Mouse (Mus musculus): ENCODE results near the gene Kdm6b. TPM values are rescaled to one million over a fixed set of nuclear protein-coding genes. Genes with fewer than 3 reads are reported as not detected.

Gene Kdm6b
- polyA plus RNA-seq, 1 experiment from 2014 or later, result 42.0 TPM

DNA sequence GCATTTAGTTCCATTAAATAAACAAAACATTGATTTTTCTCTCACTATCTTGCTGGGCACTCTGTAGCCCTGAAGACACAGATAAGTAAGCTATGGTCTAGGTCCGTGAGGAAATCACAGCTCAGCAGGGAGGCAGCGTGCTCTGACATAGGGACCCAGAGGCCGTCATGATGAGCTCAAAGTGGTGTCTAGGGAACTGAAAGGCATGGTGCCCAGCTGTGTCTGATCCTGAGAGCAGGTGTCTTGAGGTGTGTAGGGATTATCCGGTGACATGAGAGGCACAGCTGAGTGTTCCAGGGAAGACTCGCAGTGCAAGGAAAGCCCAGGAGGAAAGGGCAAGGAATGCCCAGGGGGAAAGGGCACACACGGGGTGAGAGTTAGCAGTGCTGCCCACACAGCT, 19.7 kb upstream of the Kdm6b start:
- ATAC-seq (ENCODE audit: insufficient read depth, low FRiP score, low TSS enrichment) (no peak), DNase-seq (ENCODE audit: low spot score) (no peak)
- Histone ChIP-seq H3K9me3 (ENCODE audit: control insufficient read depth, low read length) (no peaks in the 10 kb centered on the region), H3K27ac (ENCODE audit: low read depth, low read length) (no peak overlapping the region), H3K4me2 (ENCODE audit: low read depth) (no peak overlapping the region), H3K36me3 (ENCODE audit: control insufficient read depth, insufficient read depth, low read length) (no peaks in the 10 kb centered on the region), H3K27me3 (ENCODE audit: control insufficient read depth, insufficient read depth, low read length) (no peaks in the 10 kb centered on the region), H3K4me1 (ENCODE audit: control insufficient read depth, insufficient read depth, low read length) (no peaks in the 10 kb centered on the region), H3K9ac (ENCODE audit: low read length) (no peak overlapping the region), H3K4me3 (ENCODE audit: low read depth, low read length) (no peak overlapping the region)
- 67% methylated on average over 6 of the region's 6 CpGs for WGBS

DNA sequence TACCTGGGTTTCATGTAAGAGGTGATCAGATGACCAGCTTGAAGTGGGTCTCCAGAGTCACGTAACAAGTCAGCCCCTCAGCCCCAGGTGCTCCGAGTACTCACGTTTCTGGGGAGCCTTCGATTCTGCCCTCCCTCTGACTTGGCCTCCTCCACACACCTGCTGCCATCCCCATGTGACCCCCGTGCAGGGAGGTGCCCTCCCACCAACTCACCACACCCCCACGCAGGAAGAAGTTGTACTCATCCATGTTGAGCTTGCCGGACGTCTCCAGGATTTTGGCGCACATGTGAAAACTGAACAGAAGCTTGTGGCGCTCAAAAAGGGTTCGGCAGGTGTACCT, 19.1 kb upstream of the Kdm6b start:
- no peaks in the 10 kb centered on the region for H3K27me3 ChIP-seq (ENCODE audit: control insufficient read depth, insufficient read depth, low read length)
- no peak overlapping the region for H3K4me2 ChIP-seq (ENCODE audit: low read depth)
- no peaks in the 10 kb centered on the region for H3K4me1 ChIP-seq (ENCODE audit: control insufficient read depth, insufficient read depth, low read length)
- no peak overlapping the region for H3K9ac ChIP-seq (ENCODE audit: low read length)
- ATAC-seq (ENCODE audit: insufficient read depth, low FRiP score, low TSS enrichment) (no peak), DNase-seq (ENCODE audit: low spot score) (no peak)
- no peak overlapping the region for H3K4me3 ChIP-seq (ENCODE audit: low read depth, low read length)
- no peaks in the 10 kb centered on the region for H3K36me3 ChIP-seq (ENCODE audit: control insufficient read depth, insufficient read depth, low read length)
- no peaks in the 10 kb centered on the region for H3K9me3 ChIP-seq (ENCODE audit: control insufficient read depth, low read length)
- H3K27ac ChIP-seq (ENCODE audit: low read depth, low read length), result no peak overlapping the region
- 77% methylated on average over 11 of the region's 11 CpGs for WGBS

DNA sequence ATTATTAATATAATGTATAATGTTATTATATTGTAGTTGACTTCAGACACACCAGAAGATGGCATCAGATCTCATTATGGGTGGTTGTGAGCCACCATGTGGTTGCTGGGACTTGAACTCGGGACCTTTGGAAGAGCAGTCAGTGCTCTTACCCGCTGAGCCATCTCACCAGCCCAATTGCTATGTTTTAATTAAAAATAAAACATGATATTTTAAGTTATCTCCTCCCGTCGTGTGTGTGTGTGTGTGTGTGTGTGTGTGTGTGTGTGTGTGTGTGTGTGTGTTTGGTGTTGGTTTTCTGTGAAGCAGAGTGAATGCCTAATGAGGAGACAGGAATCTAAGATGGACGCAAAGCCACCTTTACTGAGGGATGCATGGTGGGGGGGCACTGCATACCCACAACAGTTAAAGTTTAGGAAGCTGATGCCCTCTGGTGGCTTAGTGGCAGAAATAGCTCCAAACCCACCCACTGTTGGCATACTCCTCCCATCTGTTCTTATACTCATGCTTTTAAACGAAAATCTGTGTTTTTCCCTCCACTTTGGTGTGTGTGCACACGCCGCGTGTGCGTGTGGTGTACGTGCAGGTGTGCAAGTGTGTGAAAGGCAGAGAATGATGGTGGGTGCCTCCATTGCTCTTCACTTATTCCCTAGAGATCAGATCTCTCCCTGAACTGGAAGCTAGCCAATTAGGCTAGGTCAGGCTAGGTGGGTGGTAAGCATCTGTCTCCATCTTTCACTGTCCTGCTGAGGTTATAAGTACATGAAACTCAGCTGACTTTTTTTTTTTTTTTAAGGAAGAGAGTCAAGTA, 18.6 kb upstream of the Kdm6b start:
- ATAC-seq (ENCODE audit: insufficient read depth, low FRiP score, low TSS enrichment), result no peak
- peak; percentile 80 for DNase-seq (ENCODE audit: low spot score)

DNA sequence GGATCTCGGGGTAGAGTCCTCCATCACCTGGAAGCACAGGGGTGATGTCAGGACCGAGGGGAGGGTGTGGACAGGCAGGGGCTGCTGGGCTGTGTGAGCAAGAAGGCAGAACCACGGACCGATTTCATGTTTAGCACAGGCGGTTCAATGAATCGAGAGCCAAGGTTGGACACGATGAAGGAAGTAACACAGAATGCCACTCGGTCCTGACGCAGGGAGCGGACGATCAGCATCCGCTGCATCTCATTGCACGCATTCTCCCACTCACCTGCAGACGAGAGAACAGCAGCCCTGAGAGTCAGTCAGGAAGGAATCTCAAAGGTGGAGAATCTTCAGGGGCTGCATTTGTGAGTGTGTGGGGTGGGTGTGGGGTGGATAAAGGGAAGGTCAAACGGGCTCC, 17.2 kb upstream of the Kdm6b start:
- Histone ChIP-seq H3K4me3 (ENCODE audit: low read depth, low read length) (no peak overlapping the region), H3K9ac (ENCODE audit: low read length) (no peak overlapping the region), H3K27ac (ENCODE audit: low read depth, low read length) (no peak overlapping the region), H3K4me2 (ENCODE audit: low read depth) (no peak overlapping the region), H3K4me1 (ENCODE audit: control insufficient read depth, insufficient read depth, low read length) (no peaks in the 10 kb centered on the region), H3K36me3 (ENCODE audit: control insufficient read depth, insufficient read depth, low read length) (no peaks in the 10 kb centered on the region), H3K27me3 (ENCODE audit: control insufficient read depth, insufficient read depth, low read length) (no peaks in the 10 kb centered on the region), H3K9me3 (ENCODE audit: control insufficient read depth, low read length) (no peaks in the 10 kb centered on the region)
- 90% methylated on average over 15 of the region's 15 CpGs for WGBS
- DNase-seq (ENCODE audit: low spot score), result no peak
- no peak for ATAC-seq (ENCODE audit: insufficient read depth, low FRiP score, low TSS enrichment)

More for the DNA sequence above, 18.6 kb upstream of the Kdm6b start:
- WGBS, result 38% methylated on average over 11 of the region's 11 CpGs
- Histone ChIP-seq H3K9ac (ENCODE audit: low read length) (no peak overlapping the region), H3K9me3 (ENCODE audit: control insufficient read depth, low read length) (no peaks in the 10 kb centered on the region), H3K36me3 (ENCODE audit: control insufficient read depth, insufficient read depth, low read length) (no peaks in the 10 kb centered on the region), H3K4me3 (ENCODE audit: low read depth, low read length) (no peak overlapping the region), H3K4me2 (ENCODE audit: low read depth) (no peak overlapping the region), H3K27me3 (ENCODE audit: control insufficient read depth, insufficient read depth, low read length) (no peaks in the 10 kb centered on the region), H3K27ac (ENCODE audit: low read depth, low read length) (no peak overlapping the region), H3K4me1 (ENCODE audit: control insufficient read depth, insufficient read depth, low read length) (no peaks in the 10 kb centered on the region)

DNA sequence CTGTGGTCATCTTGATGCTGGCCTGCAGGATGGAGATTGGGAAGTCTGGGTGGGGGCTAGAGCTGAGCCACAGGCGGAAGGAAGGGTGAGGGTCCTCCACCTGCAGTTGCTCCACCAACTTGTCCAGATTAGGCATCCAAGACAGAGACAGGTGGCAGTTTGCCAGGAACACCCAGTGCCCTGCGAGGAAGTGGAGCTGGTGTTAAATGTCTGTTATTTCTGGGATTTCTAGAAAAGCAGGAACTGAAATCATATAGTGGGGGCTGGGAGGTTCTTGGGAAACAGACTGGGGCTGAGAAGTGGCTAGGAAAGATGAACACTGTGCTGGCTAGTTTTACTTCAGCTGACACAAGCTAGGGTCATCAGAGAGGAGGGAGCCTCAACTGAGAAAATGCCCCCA, 15.8 kb upstream of the Kdm6b start:
- H3K4me3 ChIP-seq (ENCODE audit: low read depth, low read length), result no peak overlapping the region
- H3K27me3 ChIP-seq (ENCODE audit: control insufficient read depth, insufficient read depth, low read length), result no peaks in the 10 kb centered on the region
- no peak overlapping the region for H3K4me2 ChIP-seq (ENCODE audit: low read depth)
- no peak overlapping the region for H3K27ac ChIP-seq (ENCODE audit: low read depth, low read length)
- H3K9me3 ChIP-seq (ENCODE audit: control insufficient read depth, low read length), result no peaks in the 10 kb centered on the region
- WGBS, result 77% methylated on average over 2 of the region's 2 CpGs
- no peaks in the 10 kb centered on the region for H3K36me3 ChIP-seq (ENCODE audit: control insufficient read depth, insufficient read depth, low read length)
- no peak overlapping the region for H3K9ac ChIP-seq (ENCODE audit: low read length)
- ATAC-seq (ENCODE audit: insufficient read depth, low FRiP score, low TSS enrichment) (no peak), DNase-seq (ENCODE audit: low spot score) (no peak)
- no peaks in the 10 kb centered on the region for H3K4me1 ChIP-seq (ENCODE audit: control insufficient read depth, insufficient read depth, low read length)

DNA sequence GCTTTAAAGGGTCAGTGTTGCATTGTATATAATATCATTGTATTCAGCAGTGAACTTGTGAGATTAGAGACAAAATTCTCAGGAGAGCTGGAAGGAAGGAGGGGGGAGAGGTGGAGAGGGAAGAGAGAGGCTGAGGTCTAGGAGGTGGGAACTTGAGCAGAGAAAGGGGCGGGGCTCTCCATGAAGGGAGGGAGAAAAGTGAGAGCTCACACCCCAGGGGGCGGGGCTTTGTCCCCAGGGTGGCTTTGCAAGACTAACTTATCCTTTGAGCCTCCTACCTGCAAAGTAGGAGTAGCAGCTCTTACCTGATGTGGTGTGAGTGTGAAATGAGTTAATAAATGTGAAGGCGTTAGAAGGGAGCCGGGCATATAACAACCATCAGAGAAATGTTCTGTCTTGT, 15.3 kb upstream of the Kdm6b start:
- Histone ChIP-seq H3K27me3 (ENCODE audit: control insufficient read depth, insufficient read depth, low read length) (no peaks in the 10 kb centered on the region), H3K9me3 (ENCODE audit: control insufficient read depth, low read length) (no peaks in the 10 kb centered on the region), H3K9ac (ENCODE audit: low read length) (no peak overlapping the region), H3K27ac (ENCODE audit: low read depth, low read length) (no peak overlapping the region), H3K4me2 (ENCODE audit: low read depth) (no peak overlapping the region), H3K36me3 (ENCODE audit: control insufficient read depth, insufficient read depth, low read length) (no peaks in the 10 kb centered on the region), H3K4me3 (ENCODE audit: low read depth, low read length) (no peak overlapping the region), H3K4me1 (ENCODE audit: control insufficient read depth, insufficient read depth, low read length) (no peaks in the 10 kb centered on the region)
- whole genome bisulfite sequencing, result 26% methylated on average over 4 of the region's 4 CpGs
- no peak for ATAC-seq (ENCODE audit: insufficient read depth, low FRiP score, low TSS enrichment)
- DNase-seq (ENCODE audit: low spot score), result no peak

DNA sequence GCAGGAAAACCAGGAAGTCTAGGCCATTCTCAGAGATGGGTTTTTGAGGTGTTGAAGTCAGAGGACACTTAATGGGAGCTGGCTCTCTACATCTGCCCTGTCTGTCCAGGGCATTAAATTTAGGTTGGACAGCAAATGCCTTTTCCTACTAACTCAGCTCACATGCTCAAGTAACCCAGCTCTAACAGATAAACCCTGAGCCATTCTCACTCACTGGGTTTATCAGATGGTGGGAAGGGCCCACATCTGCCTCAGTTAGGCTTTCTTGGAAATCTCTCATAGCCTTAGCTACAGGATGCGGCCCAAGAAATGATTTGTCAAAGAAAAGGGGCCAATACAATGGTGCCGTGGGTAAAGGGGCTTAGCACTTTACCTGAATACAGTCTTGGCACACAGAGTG, 12.8 kb upstream of the Kdm6b start:
- H3K27ac ChIP-seq (ENCODE audit: low read depth, low read length), result no peak overlapping the region
- H3K9ac ChIP-seq (ENCODE audit: low read length), result no peak overlapping the region
- no peak for ATAC-seq (ENCODE audit: insufficient read depth, low FRiP score, low TSS enrichment)
- DNase-seq (ENCODE audit: low spot score), result no peak
- no peak overlapping the region for H3K4me3 ChIP-seq (ENCODE audit: low read depth, low read length)
- H3K27me3 ChIP-seq (ENCODE audit: control insufficient read depth, insufficient read depth, low read length), result peaks cover 8% of the 10 kb centered on the region
- 79% methylated on average over 2 of the region's 2 CpGs for WGBS
- no peaks in the 10 kb centered on the region for H3K36me3 ChIP-seq (ENCODE audit: control insufficient read depth, insufficient read depth, low read length)
- no peaks in the 10 kb centered on the region for H3K9me3 ChIP-seq (ENCODE audit: control insufficient read depth, low read length)
- H3K4me1 ChIP-seq (ENCODE audit: control insufficient read depth, insufficient read depth, low read length), result no peaks in the 10 kb centered on the region
- no peak overlapping the region for H3K4me2 ChIP-seq (ENCODE audit: low read depth)

DNA sequence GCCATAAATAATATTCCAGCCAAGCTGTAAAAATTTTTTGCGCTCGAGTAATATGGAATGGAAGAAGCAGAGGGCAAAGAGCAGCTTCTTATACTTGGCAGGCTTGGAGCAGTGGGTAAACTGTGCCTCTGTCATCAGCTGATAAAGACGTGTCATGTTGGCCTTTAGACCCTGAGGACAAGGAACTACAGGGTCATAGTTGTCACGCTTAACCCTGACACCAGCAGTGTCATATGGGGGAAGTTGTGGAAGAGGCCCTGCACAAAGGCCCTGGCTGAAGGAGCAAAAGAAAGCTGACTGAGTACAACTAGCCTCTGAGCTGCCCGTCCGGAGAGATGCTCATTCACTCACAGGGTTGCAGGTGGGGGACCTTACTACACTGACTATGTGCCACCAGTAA, 10.4 kb upstream of the Kdm6b start:
- 78% methylated on average over 6 of the region's 6 CpGs for WGBS
- no peak for ATAC-seq (ENCODE audit: insufficient read depth, low FRiP score, low TSS enrichment)
- DNase-seq (ENCODE audit: low spot score), result no peak
- no peaks in the 10 kb centered on the region for H3K9me3 ChIP-seq (ENCODE audit: control insufficient read depth, low read length)
- no peak overlapping the region for H3K27ac ChIP-seq (ENCODE audit: low read depth, low read length)
- peaks cover 14% of the 10 kb centered on the region for H3K4me1 ChIP-seq (ENCODE audit: control insufficient read depth, insufficient read depth, low read length)
- H3K9ac ChIP-seq (ENCODE audit: low read length), result no peak overlapping the region
- H3K4me3 ChIP-seq (ENCODE audit: low read depth, low read length), result no peak overlapping the region
- peaks cover 16% of the 10 kb centered on the region for H3K27me3 ChIP-seq (ENCODE audit: control insufficient read depth, insufficient read depth, low read length)
- no peak overlapping the region for H3K4me2 ChIP-seq (ENCODE audit: low read depth)
- no peaks in the 10 kb centered on the region for H3K36me3 ChIP-seq (ENCODE audit: control insufficient read depth, insufficient read depth, low read length)

DNA sequence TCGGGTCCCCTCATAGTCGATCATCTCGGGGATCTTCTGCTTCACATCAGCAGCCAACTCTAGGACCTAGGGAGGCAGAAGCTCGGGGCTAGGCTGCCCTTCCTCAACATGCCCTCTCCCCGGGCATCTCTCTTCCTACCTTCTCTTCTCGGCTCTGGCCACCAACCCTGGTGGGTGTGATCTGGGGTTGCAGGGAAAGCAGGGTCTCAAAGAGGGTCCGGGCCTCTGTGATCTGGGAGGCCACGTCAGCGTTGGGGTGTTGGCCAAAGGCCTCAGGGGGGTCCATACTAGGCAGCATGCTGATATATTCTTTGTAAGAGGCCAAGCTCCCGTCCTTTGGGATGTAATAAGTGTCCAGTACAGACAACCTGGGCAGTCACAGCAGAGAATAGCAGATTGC, 9.4 kb upstream of the Kdm6b start:
- no peak for DNase-seq (ENCODE audit: low spot score)
- Histone ChIP-seq H3K9ac (ENCODE audit: low read length) (no peak overlapping the region), H3K4me1 (ENCODE audit: control insufficient read depth, insufficient read depth, low read length) (peaks cover 14% of the 10 kb centered on the region), H3K9me3 (ENCODE audit: control insufficient read depth, low read length) (no peaks in the 10 kb centered on the region), H3K27ac (ENCODE audit: low read depth, low read length) (no peak overlapping the region), H3K27me3 (ENCODE audit: control insufficient read depth, insufficient read depth, low read length) (peaks cover 16% of the 10 kb centered on the region), H3K36me3 (ENCODE audit: control insufficient read depth, insufficient read depth, low read length) (no peaks in the 10 kb centered on the region), H3K4me2 (ENCODE audit: low read depth) (no peak overlapping the region), H3K4me3 (ENCODE audit: low read depth, low read length) (no peak overlapping the region)
- ATAC-seq (ENCODE audit: insufficient read depth, low FRiP score, low TSS enrichment), result no peak
- WGBS, result 87% methylated on average over 10 of the region's 10 CpGs
